9 mouse cellular contexts compared by ENCODE assay signal in the genomic region with DNA sequence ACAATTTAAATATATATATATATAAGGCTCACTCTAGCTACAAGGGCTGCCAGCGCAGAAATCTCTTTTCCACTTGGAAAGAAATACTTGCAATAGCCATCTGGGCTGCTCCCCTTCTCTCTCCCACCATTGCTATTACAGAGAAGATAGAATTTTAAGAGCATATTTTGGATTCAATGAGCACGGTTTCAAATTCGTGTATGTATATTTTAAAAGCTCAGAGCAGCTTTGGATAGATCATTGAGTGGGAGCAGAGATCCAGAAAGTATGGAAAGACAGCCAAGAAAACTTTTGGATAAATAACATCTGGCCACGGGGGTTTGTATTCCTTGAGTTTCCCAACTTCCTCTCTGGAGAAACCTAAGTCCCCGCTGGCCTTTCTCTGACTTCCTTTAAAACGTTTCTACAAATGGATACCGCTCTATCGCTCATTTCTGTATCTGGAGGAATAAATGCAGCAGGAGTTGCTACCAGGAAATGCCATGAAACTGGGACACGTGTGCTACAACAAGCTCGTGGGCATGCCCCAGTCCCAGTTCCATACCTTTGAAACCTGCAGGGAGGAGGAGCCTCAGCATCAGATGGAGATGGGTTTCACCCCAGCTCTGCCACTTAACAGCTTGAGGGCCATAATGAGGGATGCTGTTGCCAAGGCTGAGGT. TPM values are rescaled to one million over a fixed set of nuclear protein-coding genes. Genes with fewer than 3 reads are reported as not detected.
DNase-seq lines count a peak whose midpoint lies in the region; TF ChIP-seq lines count a peak whose summit lies in the region.
"Had no signal": no experiment of that assay in that cellular context is flagged by ENCODE, and none has a peak within 500 bp of the region (broad histone marks: within the 10 kb centered on the region; RNA-seq: fewer than 3 reads in every experiment).

No protein-coding gene starts in this region.

- TF ChIP-seq POLR2A in kidney, adult 2 months (IDR thresholded peaks at IDR 0.05; ENCODE audit: low read depth, low read length): no peak

- no peak overlapping the region for H3K27ac ChIP-seq in kidney, adult 2 months (ENCODE audit: insufficient read depth, low read depth, low read length)
- no peak overlapping the region for H3K27ac ChIP-seq in limb, embryonic 10.5 days

- no peak for TF ChIP-seq CTCF in kidney, adult 2 months (conservative IDR thresholded peaks at IDR 0.05; ENCODE audit: insufficient read depth, insufficient read length, low read depth, low read length)

- no peaks in the 10 kb centered on the region for H3K27me3 ChIP-seq in kidney, adult 2 months (replicated peaks; ENCODE audit: control insufficient read depth, insufficient read depth, low read length)
- no peaks in the 10 kb centered on the region for H3K27me3 ChIP-seq in limb, embryonic 10.5 days (ENCODE audit: low read depth, poor library complexity, severe bottlenecking)
- H3K27me3 ChIP-seq: megakaryocyte, embryonic 14.5 days had no signal

- 71% methylated on average over 10 of the region's 10 CpGs for WGBS in kidney, adult 2 months
- 91% methylated on average over 10 of the region's 10 CpGs for whole genome bisulfite sequencing in limb, embryonic 10.5 days

- H3K4me3 ChIP-seq in kidney, adult 2 months (ENCODE audit: insufficient read depth, low read depth, low read length): no peak overlapping the region
- H3K4me3 ChIP-seq in limb, embryonic 10.5 days: no peak overlapping the region
- H3K4me3 ChIP-seq: megakaryocyte, embryonic 14.5 days had no signal

- H3K4me1 ChIP-seq in kidney, adult 2 months (ENCODE audit: control insufficient read depth, insufficient read depth, low read length): peaks cover 15% of the 10 kb centered on the region; the same call in 1 of the 2 replicates
- H3K4me1 ChIP-seq in limb, embryonic 10.5 days: peaks cover 10% of the 10 kb centered on the region
- H3K4me1 ChIP-seq: megakaryocyte, embryonic 14.5 days had no signal

- H3K9me3 ChIP-seq in limb, embryonic 10.5 days (replicated peaks): no peaks in the 10 kb centered on the region

- H3K36me3 ChIP-seq in kidney, adult 2 months (ENCODE audit: control insufficient read depth, insufficient read depth, low read length): no peaks in the 10 kb centered on the region
- H3K36me3 ChIP-seq in limb, embryonic 10.5 days: no peaks in the 10 kb centered on the region

- DNase-seq in kidney, adult 2 months: peak; percentile 37
- DNase-seq in kidney, adult 9 months: no peak
- DNase-seq in right cerebral cortex, adult 18-20 months: peak; percentile 25
- no peak for DNase-seq in right cerebral cortex, postnatal 4 days
- DNase-seq in limb, embryonic 10.5 days (ENCODE audit: low spot score): peak; percentile 14
- no peak for DNase-seq in MN1 (ENCODE audit: low spot score)
- no peak for DNase-seq in gastrocnemius, postnatal 10 days

RNA-seq across cellular contexts. Expression of a gene that starts 45.1 kb away (rescaled TPM):
- 69.0 and 78.8 TPM in 2 replicates for polyA plus RNA-seq in kidney, adult 2 months (2012; rRNA removed)
- 3.0 and 4.5 TPM in 2 replicates for polyA plus RNA-seq in limb, embryonic 10.5 days (2016; fragmentation: Nextera tagmentation; extraction: Ambion mirVana)
- 10 to 100 TPM; 29.2 to 34.9 TPM for total RNA-seq in gastrocnemius, postnatal 10 days (2021)
- total RNA-seq: granulocyte monocyte progenitor cell, adult 5-6 weeks had no signal

Comparison
In these comparisons a context has a peak if more than half of its experiments do, and no peak if none do; other contexts are left out.
1. DNase-seq: peak in kidney, adult 2 months (single experiment), right cerebral cortex, adult 18-20 months (single experiment) and limb, embryonic 10.5 days (single experiment); none in kidney, adult 9 months (single experiment), right cerebral cortex, postnatal 4 days (single experiment), MN1 (single experiment) and gastrocnemius, postnatal 10 days (single experiment).
2. RNA of a gene that starts 45.1 kb away (polyA plus RNA-seq): 69.0 to 78.8 TPM in kidney, adult 2 months; 3.0 to 4.5 TPM in limb, embryonic 10.5 days; every median in the first group is over 10 times any median in the second.